Comparison of ENCODE assay signal across 15 mouse cellular contexts in the genomic region with DNA sequence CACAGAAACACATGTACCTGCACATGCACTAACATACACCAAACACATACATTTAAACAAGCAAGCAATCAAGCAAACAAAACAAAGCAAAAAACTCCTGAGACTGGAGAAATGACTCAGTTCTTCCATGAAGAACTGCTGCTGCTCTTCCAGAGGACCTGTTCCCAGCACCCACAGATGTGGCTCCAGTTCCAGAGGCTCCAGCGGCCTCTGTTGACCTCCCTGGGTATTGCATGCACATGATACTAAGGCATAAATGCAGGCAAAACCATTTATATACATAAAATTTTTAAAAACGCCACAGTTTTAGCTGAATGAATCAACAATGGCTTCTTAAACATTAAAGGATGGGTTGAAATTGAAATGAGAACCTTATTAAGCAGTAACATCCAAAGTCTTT. TPM values are rescaled to one million over a fixed set of nuclear protein-coding genes. Genes with fewer than 3 reads are reported as not detected.
DNase-seq lines count a peak whose midpoint lies in the region; ATAC-seq and TF ChIP-seq lines count a peak whose summit lies in the region.
"Had no signal": no experiment of that assay in that cellular context is flagged by ENCODE, and none has a peak within 500 bp of the region (broad histone marks: within the 10 kb centered on the region; RNA-seq: fewer than 3 reads in every experiment).

No protein-coding gene starts in this region.

- no peak for ATAC-seq in intestine, postnatal 0 days
- ATAC-seq in intestine, embryonic 15.5 days, result no peak

- H3K9me3 ChIP-seq in intestine, postnatal 0 days (ENCODE audit: control insufficient read depth), result no peaks in the 10 kb centered on the region
- no peaks in the 10 kb centered on the region for H3K9me3 ChIP-seq in intestine, embryonic 15.5 days
- H3K9me3 ChIP-seq in ES-Bruce4 (replicated peaks; ENCODE audit: control insufficient read depth, insufficient read depth, low read length, poor library complexity, severe bottlenecking), result no peaks in the 10 kb centered on the region
- no peaks in the 10 kb centered on the region for H3K9me3 ChIP-seq in embryonic facial prominence, embryonic 10.5 days
- H3K9me3 ChIP-seq: hindbrain, embryonic 10.5 days; kidney, embryonic 15.5 days; limb, embryonic 13.5 days had no signal

- no peak for TF ChIP-seq EP300 in ES-Bruce4 (IDR thresholded peaks at IDR 0.05; ENCODE audit: insufficient read depth, low read depth, low read length)

- no peaks in the 10 kb centered on the region for H3K36me3 ChIP-seq in intestine, postnatal 0 days (ENCODE audit: control insufficient read depth, insufficient read depth)
- H3K36me3 ChIP-seq in intestine, embryonic 15.5 days, result no peaks in the 10 kb centered on the region
- H3K36me3 ChIP-seq in ES-Bruce4 (ENCODE audit: control insufficient read depth, insufficient read depth, low read length, poor library complexity, severe bottlenecking), result no peaks in the 10 kb centered on the region
- peaks cover 5% of the 10 kb centered on the region; the same call in 1 of the 2 replicates for H3K36me3 ChIP-seq in embryonic facial prominence, embryonic 10.5 days (replicated peaks)
- H3K36me3 ChIP-seq: kidney, embryonic 15.5 days had no signal

- DNase-seq in spleen, postnatal 10 days (ENCODE audit: low spot score in 2 of 2), result peak; percentile 18 to 58
- DNase-seq in spleen, postnatal 36 days (ENCODE audit: low spot score in 2 of 2), result no peak
- peak; percentile 14 for DNase-seq in induced T-regulatory cell, adult 2 months (ENCODE audit: low read depth)
- DNase-seq in ovary, adult 18-20 months (ENCODE audit: low spot score), result no peak
- DNase-seq in embryonic facial prominence, embryonic 10.5 days (ENCODE audit: low spot score), result no peak
- DNase-seq: adrenal gland, postnatal 25 days; layer of hippocampus, adult 9-11 months; lung, postnatal 36 days had no signal

- H3K27me3 ChIP-seq in intestine, postnatal 0 days (replicated peaks; ENCODE audit: control insufficient read depth, insufficient read depth, low read length), result no peaks in the 10 kb centered on the region
- H3K27me3 ChIP-seq in intestine, embryonic 15.5 days (replicated peaks), result no peaks in the 10 kb centered on the region
- no peaks in the 10 kb centered on the region for H3K27me3 ChIP-seq in ES-Bruce4 (ENCODE audit: control insufficient read depth, insufficient read depth, low read length, poor library complexity, severe bottlenecking)
- H3K27me3 ChIP-seq in embryonic facial prominence, embryonic 10.5 days (replicated peaks; ENCODE audit: low read depth, poor library complexity, severe bottlenecking), result no peaks in the 10 kb centered on the region
- H3K27me3 ChIP-seq: kidney, embryonic 15.5 days; limb, embryonic 13.5 days had no signal

- H3K4me1 ChIP-seq in intestine, postnatal 0 days (replicated peaks; ENCODE audit: control insufficient read depth, insufficient read depth, low read length), result no peaks in the 10 kb centered on the region
- no peaks in the 10 kb centered on the region for H3K4me1 ChIP-seq in intestine, embryonic 15.5 days (replicated peaks)
- no peaks in the 10 kb centered on the region for H3K4me1 ChIP-seq in ES-Bruce4 (ENCODE audit: control insufficient read depth, insufficient read depth, low read length)
- 0 out of 2 replicates have a peak, but pooled peaks cover 6% of the 10 kb centered on the region for H3K4me1 ChIP-seq in embryonic facial prominence, embryonic 10.5 days
- H3K4me1 ChIP-seq: kidney, embryonic 15.5 days; limb, embryonic 13.5 days had no signal

- H3K4me2 ChIP-seq in intestine, postnatal 0 days (replicated peaks; ENCODE audit: low read depth), result no peak overlapping the region
- H3K4me2 ChIP-seq in intestine, embryonic 15.5 days (replicated peaks), result no peak overlapping the region
- H3K4me2 ChIP-seq: kidney, embryonic 15.5 days; limb, embryonic 13.5 days had no signal

- TF ChIP-seq POLR2A in ES-Bruce4 (IDR thresholded peaks at IDR 0.05; ENCODE audit: insufficient read depth, low read length), result no peak

- H3K27ac ChIP-seq in intestine, postnatal 0 days (ENCODE audit: low read depth, low read length), result no peak overlapping the region
- H3K27ac ChIP-seq in intestine, embryonic 15.5 days, result no peak overlapping the region
- H3K27ac ChIP-seq in ES-Bruce4 (ENCODE audit: insufficient read depth, low read length), result no peak overlapping the region
- no peak overlapping the region for H3K27ac ChIP-seq in embryonic facial prominence, embryonic 10.5 days (replicated peaks)
- H3K27ac ChIP-seq: hindbrain, embryonic 10.5 days; kidney, embryonic 15.5 days; limb, embryonic 13.5 days had no signal

- H3K4me3 ChIP-seq in intestine, postnatal 0 days (ENCODE audit: low read depth, low read length), result no peak overlapping the region
- H3K4me3 ChIP-seq in intestine, embryonic 15.5 days (replicated peaks), result no peak overlapping the region
- H3K4me3 ChIP-seq in ES-Bruce4 (ENCODE audit: low read depth, low read length), result no peak overlapping the region
- H3K4me3 ChIP-seq in embryonic facial prominence, embryonic 10.5 days, result no peak overlapping the region
- H3K4me3 ChIP-seq: erythroblast, embryonic 14.5 days; hindbrain, embryonic 10.5 days; kidney, embryonic 15.5 days; limb, embryonic 13.5 days had no signal

- TF ChIP-seq CTCF in intestine, postnatal 0 days (IDR thresholded peaks at IDR 0.05; ENCODE audit: low read depth), result peak; percentile 30
- peak; percentile 46 for TF ChIP-seq CTCF in ES-Bruce4 (IDR thresholded peaks at IDR 0.05; ENCODE audit: low read depth, low read length)

- WGBS in intestine, postnatal 0 days, result 58% methylated on average over 2 of the region's 2 CpGs
- WGBS in intestine, embryonic 15.5 days, result 63% methylated on average over 2 of the region's 2 CpGs
- WGBS in embryonic facial prominence, embryonic 10.5 days, result 58% methylated on average over 2 of the region's 2 CpGs

- no peak overlapping the region for H3K9ac ChIP-seq in intestine, postnatal 0 days (ENCODE audit: low read depth, low read length)
- H3K9ac ChIP-seq in intestine, embryonic 15.5 days, result no peak overlapping the region
- H3K9ac ChIP-seq in ES-Bruce4 (ENCODE audit: low read depth, poor library complexity, severe bottlenecking), result no peak overlapping the region
- H3K9ac ChIP-seq: kidney, embryonic 15.5 days; limb, embryonic 13.5 days had no signal

RNA-seq across cellular contexts. Expression of gene Map4k5, which starts 46.3 kb away (rescaled TPM):
- 9.9 and 10.2 TPM in 2 replicates for polyA plus RNA-seq in intestine, postnatal 0 days (2015; fragmentation: Nextera tagmentation; extraction: Ambion mirVana)
- polyA plus RNA-seq in intestine, embryonic 15.5 days (2015; fragmentation: Nextera tagmentation; extraction: Ambion mirVana), result 22.0 and 25.4 TPM in 2 replicates
- polyA plus RNA-seq in ES-Bruce4 (2011; ENCODE audit: insufficient read depth, insufficient read length, low read depth, missing spikeins), result 106 and 107 TPM in 2 replicates
- polyA plus RNA-seq in embryonic facial prominence, embryonic 10.5 days (2016; fragmentation: Nextera tagmentation; extraction: Ambion mirVana), result 31.9 and 33.7 TPM in 2 replicates

RNA-seq across cellular contexts. Expression of gene Atl1, which starts 46.9 kb away (rescaled TPM):
- polyA plus RNA-seq in intestine, postnatal 0 days (2015; fragmentation: Nextera tagmentation; extraction: Ambion mirVana), result 5.0 and 5.6 TPM in 2 replicates
- polyA plus RNA-seq in intestine, embryonic 15.5 days (2015; fragmentation: Nextera tagmentation; extraction: Ambion mirVana), result 5.6 and 5.9 TPM in 2 replicates
- polyA plus RNA-seq in ES-Bruce4 (2011; ENCODE audit: insufficient read depth, insufficient read length, low read depth, missing spikeins), result 6.1 and 10.2 TPM in 2 replicates
- 11.0 and 11.2 TPM in 2 replicates for polyA plus RNA-seq in embryonic facial prominence, embryonic 10.5 days (2016; fragmentation: Nextera tagmentation; extraction: Ambion mirVana)

RNA-seq across cellular contexts. Expression of gene Sav1, which starts 47.5 kb away (rescaled TPM):
- polyA plus RNA-seq in intestine, postnatal 0 days (2015; fragmentation: Nextera tagmentation; extraction: Ambion mirVana), result 3.7 and 3.8 TPM in 2 replicates
- 5.1 and 5.6 TPM in 2 replicates for polyA plus RNA-seq in intestine, embryonic 15.5 days (2015; fragmentation: Nextera tagmentation; extraction: Ambion mirVana)
- polyA plus RNA-seq in ES-Bruce4 (2011; ENCODE audit: insufficient read depth, insufficient read length, low read depth, missing spikeins), result 48.8 and 49.4 TPM in 2 replicates
- polyA plus RNA-seq in embryonic facial prominence, embryonic 10.5 days (2016; fragmentation: Nextera tagmentation; extraction: Ambion mirVana), result 6.4 and 6.9 TPM in 2 replicates

Comparison
In these comparisons a context has a peak if more than half of its experiments do, and no peak if none do; other contexts are left out.
1. DNase-seq: peak in spleen, postnatal 10 days (2 of 2) and induced T-regulatory cell, adult 2 months (single experiment); none in spleen, postnatal 36 days (0 of 2), ovary, adult 18-20 months (single experiment) and embryonic facial prominence, embryonic 10.5 days (single experiment).